Mouse (Mus musculus) left cerebral cortex, postnatal 25 days (tissue): ENCODE measurements at regions not wholly inside any gene's neighbourhood (a gene's known extent, or its start where the extent isn't known, plus 50 kb on each side); places are given as distances from the start of the nearest gene placed in this dataset.
"Not testable (repeated sequence)": the region's sequence is repeated elsewhere in the genome, so short reads cannot be mapped to it uniquely, and the experiment has no call there.

Source experiments
- DNase-seq, 2 experiments: peaks; one replicate each; pipeline ENCODE4 v3.0.0; 2022; ENCODE audit warnings: low spot score in 2 of 2, mixed read lengths in 1 of 2
- intact Hi-C: fragments of 180-260 bp; cut with DNase I; formaldehyde crosslinking; loops from one replicate; pipeline ENCODE4 v1.15.1; 2025

GRCm38 (mm10) chr4:31203286-31203685 is 760.6 kb upstream of the Map3k7 start:
- intact Hi-C loops = no loop called here
- DNase-seq = no peak

- DNase-seq = no peak
Observed at GRCm38 (mm10) chr4:31205332-31205970, 758.4 kb upstream of the Map3k7 start.

GRCm38 (mm10) chr4:31225741-31226140 is 738.2 kb upstream of the Map3k7 start:
- intact Hi-C loops = no loop called here
- DNase-seq = no peak

More at GRCm38 (mm10) chr4:31205332-31205970, 758.4 kb upstream of the Map3k7 start:
- intact Hi-C loops = no loop called here

GRCm38 (mm10) chr4:31268825-31269495 is 694.9 kb upstream of the Map3k7 start:
- intact Hi-C loops = no loop called here

GRCm38 (mm10) chr4:31274131-31274530 is 689.8 kb upstream of the Map3k7 start:
- no peak for DNase-seq
- intact Hi-C loops = no loop called here

More at GRCm38 (mm10) chr4:31268825-31269495, 694.9 kb upstream of the Map3k7 start:
- DNase-seq = no peak

GRCm38 (mm10) chr4:31290301-31290975 is 673.5 kb upstream of the Map3k7 start:
- intact Hi-C loops = no loop called here
- no peak for DNase-seq

- intact Hi-C loops = no loop called here
- no peak for DNase-seq
Observed at GRCm38 (mm10) chr4:31293752-31294151, 670.1 kb upstream of the Map3k7 start.

GRCm38 (mm10) chr4:31297848-31298247 is 666.0 kb upstream of the Map3k7 start:
- intact Hi-C loops = no loop called here

GRCm38 (mm10) chr4:31319269-31319668 is 644.6 kb upstream of the Map3k7 start:
- DNase-seq = no peak
- intact Hi-C loops = no loop called here

More at GRCm38 (mm10) chr4:31297848-31298247, 666.0 kb upstream of the Map3k7 start:
- DNase-seq = peak in 1 of 2 experiments; percentile 7

GRCm38 (mm10) chr4:31320734-31321507 is 643.0 kb upstream of the Map3k7 start:
- intact Hi-C loops = no loop called here
- DNase-seq = no peak

GRCm38 (mm10) chr4:31323816-31324215 is 640.1 kb upstream of the Map3k7 start:
- intact Hi-C loops = no loop called here

GRCm38 (mm10) chr4:31328798-31329197 is 635.1 kb upstream of the Map3k7 start:
- intact Hi-C loops = no loop called here
- peak in 1 of 2 experiments; percentile 21 for DNase-seq

More at GRCm38 (mm10) chr4:31323816-31324215, 640.1 kb upstream of the Map3k7 start:
- no peak for DNase-seq

GRCm38 (mm10) chr4:31331053-31331452 is 632.8 kb upstream of the Map3k7 start:
- intact Hi-C loops = no loop called here

GRCm38 (mm10) chr4:31335686-31336085 is 628.2 kb upstream of the Map3k7 start:
- intact Hi-C loops = no loop called here
- DNase-seq = no peak

More at GRCm38 (mm10) chr4:31331053-31331452, 632.8 kb upstream of the Map3k7 start:
- DNase-seq = no peak

- intact Hi-C loops = no loop called here
Observed at GRCm38 (mm10) chr4:31337980-31338379, 625.9 kb upstream of the Map3k7 start.

GRCm38 (mm10) chr4:31343312-31344248 is 620.3 kb upstream of the Map3k7 start:
- intact Hi-C loops = no loop called here
- DNase-seq = no peak

More at GRCm38 (mm10) chr4:31337980-31338379, 625.9 kb upstream of the Map3k7 start:
- DNase-seq = no peak

- DNase-seq, intact Hi-C loops: not testable (repeated sequence)
Observed at GRCm38 (mm10) chr4:31354046-31354445, 609.9 kb upstream of the Map3k7 start.

GRCm38 (mm10) chr4:31354953-31355352 is 608.9 kb upstream of the Map3k7 start:
- no peak for DNase-seq
- intact Hi-C loops = no loop called here

GRCm38 (mm10) chr4:31366172-31366571 is 597.7 kb upstream of the Map3k7 start:
- DNase-seq = peak in 1 of 2 experiments; percentile 6
- intact Hi-C loops = no loop called here
